Mouse (Mus musculus) cortical plate, adult 2 months (tissue): ENCODE measurements at regions not wholly inside any gene's neighbourhood (a gene's known extent, or its start where the extent isn't known, plus 50 kb on each side); places are given as distances from the start of the nearest gene placed in this dataset.

ENCODE experiments used
- H3K27ac ChIP-seq: fragments of 200-500 bp; 2 replicates; pipeline ENCODE4 v1.5.1; 2012; ENCODE audit warnings: low read length, control low read depth, inconsistent platforms; ENCODE audit not compliant: insufficient read depth
- H3K4me1 ChIP-seq: fragments of 200-500 bp; 2 replicates; pipeline ENCODE4 v1.6.1; 2011; ENCODE audit warnings: low read length; ENCODE audit not compliant: control insufficient read depth, insufficient read depth
- H3K4me3 ChIP-seq: fragments of 200-500 bp; 2 replicates; pipeline ENCODE4 v1.5.1; 2011; ENCODE audit warnings: mild to moderate bottlenecking, low read length, control low read depth; ENCODE audit not compliant: insufficient read depth
- CTCF ChIP-seq: fragments of 200-500 bp; IDR thresholded peaks from 2 replicates; pipeline ENCODE4 v1.5.1; 2011; ENCODE audit warnings: mild to moderate bottlenecking, control low read depth, low read length; ENCODE audit not compliant: insufficient read depth; ENCODE audit errors: extremely low read depth
- POLR2A ChIP-seq: fragments of 200-500 bp; IDR thresholded peaks from 2 replicates; pipeline ENCODE4 v1.6.1; 2011; ENCODE audit warnings: mild to moderate bottlenecking, low read length, control low read depth; ENCODE audit not compliant: insufficient read depth; ENCODE audit errors: extremely low read depth

DNA sequence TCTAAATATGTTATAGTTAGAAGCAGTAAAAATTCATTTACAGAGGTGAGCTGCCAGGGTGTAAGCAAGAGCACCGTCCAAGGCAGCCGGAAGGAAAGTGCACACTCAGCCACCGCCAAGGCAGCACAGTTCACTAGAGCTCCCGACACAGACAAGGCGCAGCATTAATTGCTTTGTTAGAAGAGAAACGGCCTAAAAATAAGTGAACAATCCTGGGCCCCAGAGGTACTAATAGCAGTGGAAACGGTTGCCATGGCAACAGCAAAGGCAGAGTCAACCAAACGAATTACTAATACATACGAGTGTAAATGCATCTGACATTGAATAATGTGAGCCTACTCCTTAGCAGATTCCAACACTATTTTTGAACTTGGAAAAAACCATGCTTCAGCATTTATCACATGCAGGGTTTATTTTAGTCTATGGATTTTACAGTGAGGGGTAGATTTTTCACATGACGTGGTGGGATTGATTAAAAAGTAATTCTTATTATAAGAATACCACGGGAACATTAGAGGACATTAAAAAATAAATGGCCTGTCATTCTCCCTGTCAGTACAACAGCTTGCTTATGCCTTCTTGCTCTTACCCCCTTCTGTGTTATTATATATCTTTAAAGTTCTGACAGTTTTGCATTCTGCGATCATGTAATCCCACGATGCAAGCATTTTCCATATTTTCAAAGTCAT, 62.5 kb downstream of the Cavin4 start:
- Histone ChIP-seq H3K4me3 (no peak overlapping the region), H3K4me1 (peaks cover 1% of the 10 kb centered on the region; the same call in 1 of the 2 replicates), H3K27ac (no peak overlapping the region)
- TF ChIP-seq CTCF (no peak), POLR2A (no peak)

GRCm38 (mm10) chr4:48726349-48726835, 63.1 kb downstream of the Cavin4 start:
- TF ChIP-seq POLR2A (no peak), CTCF (no peak)
- no peak overlapping the region for H3K27ac ChIP-seq
- H3K4me3 ChIP-seq: no peak overlapping the region
- peaks cover 1% of the 10 kb centered on the region; the same call in 1 of the 2 replicates for H3K4me1 ChIP-seq

- Histone ChIP-seq H3K4me3 (no peak overlapping the region), H3K27ac (no peak overlapping the region), H3K4me1 (no peaks in the 10 kb centered on the region)
- TF ChIP-seq CTCF (no peak), POLR2A (no peak)
These were observed 71.7 kb downstream of the Cavin4 start for GRCm38 (mm10) chr4:48734854-48735564.

DNA sequence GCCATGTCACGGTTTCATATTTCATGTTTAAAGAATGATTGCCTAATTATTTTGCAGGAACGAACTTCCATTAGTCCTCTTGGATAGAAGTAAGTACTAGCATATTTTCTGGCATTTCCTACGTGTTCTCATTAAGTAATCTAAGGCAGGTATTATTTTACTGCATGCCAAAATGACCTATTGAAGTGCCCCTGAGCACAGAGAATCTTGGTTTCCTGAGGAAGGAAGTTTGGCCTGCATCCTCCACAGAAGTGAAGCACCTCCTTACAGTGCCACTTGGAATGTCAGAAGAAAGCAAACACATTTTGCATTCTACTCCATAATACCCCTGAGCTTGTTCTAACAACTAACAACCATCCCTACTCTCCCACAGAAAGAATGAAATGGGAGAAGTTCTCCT, 82.9 kb downstream of the Cavin4 start:
- no peak for TF ChIP-seq POLR2A
- TF ChIP-seq CTCF: no peak
- H3K4me3 ChIP-seq: no peak overlapping the region
- no peaks in the 10 kb centered on the region for H3K4me1 ChIP-seq
- no peak overlapping the region for H3K27ac ChIP-seq

DNA sequence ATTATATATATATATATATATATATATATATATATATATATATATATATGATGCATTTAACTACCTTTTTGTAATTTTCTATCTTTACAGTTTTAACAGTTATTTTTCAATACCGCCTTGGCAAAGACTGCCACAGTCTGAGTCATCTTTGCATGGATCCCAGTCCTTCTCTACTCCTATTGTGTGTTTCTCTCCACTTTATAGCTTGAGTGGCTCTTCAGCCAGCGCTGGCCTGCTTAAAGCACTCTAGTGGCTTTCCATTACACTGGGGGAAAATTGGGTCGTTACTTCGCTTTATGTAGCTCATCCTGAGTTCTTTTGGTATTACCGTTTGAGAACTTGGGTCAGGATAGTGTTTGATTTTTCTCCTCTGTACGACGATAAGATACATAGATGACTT, 86.3 kb downstream of the Cavin4 start:
- no peak for TF ChIP-seq POLR2A
- no peak for TF ChIP-seq CTCF
- Histone ChIP-seq H3K4me3 (no peak overlapping the region), H3K4me1 (no peaks in the 10 kb centered on the region), H3K27ac (no peak overlapping the region)

GRCm38 (mm10) chr4:48750087-48750486, 86.8 kb downstream of the Cavin4 start:
- no peak overlapping the region for H3K4me3 ChIP-seq
- no peaks in the 10 kb centered on the region for H3K4me1 ChIP-seq
- TF ChIP-seq POLR2A (no peak), CTCF (no peak)
- no peak overlapping the region for H3K27ac ChIP-seq

- H3K4me1 ChIP-seq: no peaks in the 10 kb centered on the region
- TF ChIP-seq POLR2A (no peak), CTCF (no peak)
- H3K4me3 ChIP-seq: no peak overlapping the region
- no peak overlapping the region for H3K27ac ChIP-seq
These were observed 91.3 kb downstream of the Cavin4 start for GRCm38 (mm10) chr4:48754466-48755171.

DNA sequence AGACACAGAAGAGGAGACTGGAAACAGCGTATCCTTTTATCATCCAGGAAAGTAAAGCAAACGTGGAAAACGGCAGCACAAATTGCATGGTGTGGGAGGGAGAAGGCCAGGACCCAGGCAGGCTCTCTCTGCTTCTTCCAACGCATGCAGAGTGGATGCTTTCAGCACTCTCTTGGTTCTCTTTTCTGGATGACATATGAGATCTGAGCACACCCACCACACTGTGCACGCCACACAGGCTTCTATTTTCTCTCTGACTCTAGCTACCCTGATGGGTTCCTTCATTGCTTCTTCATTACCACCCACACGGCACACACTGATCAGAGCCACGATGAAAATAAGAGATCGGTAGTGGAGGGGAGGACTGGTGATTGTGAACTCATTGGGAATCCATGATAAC, 97.3 kb downstream of the Cavin4 start:
- no peak overlapping the region for H3K27ac ChIP-seq
- no peaks in the 10 kb centered on the region for H3K4me1 ChIP-seq
- no peak for TF ChIP-seq POLR2A
- no peak for TF ChIP-seq CTCF
- no peak overlapping the region for H3K4me3 ChIP-seq

DNA sequence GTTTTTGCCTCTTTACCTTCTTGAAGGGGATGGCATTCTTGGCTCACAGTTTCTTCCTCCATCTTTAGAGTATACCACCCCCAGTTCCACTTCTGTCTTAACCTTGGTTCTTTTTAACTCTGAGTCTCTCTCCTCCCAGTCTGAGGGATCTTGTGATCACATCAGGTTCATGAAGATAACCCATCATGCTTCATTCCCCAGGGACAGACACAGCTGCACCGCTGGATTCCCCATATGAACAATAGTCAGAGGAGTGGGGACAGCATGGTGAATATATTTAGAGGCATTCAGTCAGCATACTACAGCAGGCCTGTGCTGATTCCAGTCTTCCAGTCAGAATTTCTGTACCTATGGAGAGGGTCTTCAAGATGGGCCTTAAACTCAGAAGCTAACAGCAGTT, 103.1 kb downstream of the Cavin4 start:
- Histone ChIP-seq H3K4me1 (no peaks in the 10 kb centered on the region), H3K27ac (no peak overlapping the region), H3K4me3 (no peak overlapping the region)
- TF ChIP-seq CTCF: no peak
- no peak for TF ChIP-seq POLR2A
